Mouse (Mus musculus): ENCODE measurements around the gene Cdc123.

- TF ChIP-seq CTCF (IDR thresholded peaks at IDR 0.05; ENCODE audit: borderline replicate concordance, control insufficient read depth, extremely low read depth, insufficient read depth, low read length, poor library complexity) (no peak), POLR2A (IDR thresholded peaks at IDR 0.05; ENCODE audit: control insufficient read depth, extremely low read depth, insufficient read depth, low read length, poor library complexity) (no peak)
Measured at GRCm38 (mm10) chr2:5792056-5792455, 52.9 kb downstream of the Cdc123 start.

Data from thymus, adult 2 months (tissue).